Mouse (Mus musculus) myocyte (in vitro differentiated cells): ENCODE measurements around the gene Pradc1. TPM values are rescaled to one million over a fixed set of nuclear protein-coding genes. Genes with fewer than 3 reads are reported as not detected.

Experiments
- H3K27me3 ChIP-seq: one replicate; pipeline ENCODE4 v1.6.1; 2011; ENCODE audit not compliant: control insufficient read depth, insufficient read depth, insufficient read length
- H3K36me3 ChIP-seq: one replicate; pipeline ENCODE4 v1.6.1; 2011; ENCODE audit not compliant: control insufficient read depth, insufficient read depth
- H3K4me2 ChIP-seq: one replicate; pipeline ENCODE4 v1.6.1; 2011; ENCODE audit warnings: low read depth, control low read depth
- H3K4me3 ChIP-seq: one replicate; pipeline ENCODE4 v1.5.1; 2011; ENCODE audit warnings: mild to moderate bottlenecking, control low read depth, moderate library complexity
- H3K79me2 ChIP-seq: one replicate; pipeline ENCODE4 v1.6.1; 2011; ENCODE audit not compliant: control insufficient read depth, insufficient read depth
- H3ac ChIP-seq: one replicate; pipeline ENCODE4 v1.6.1; 2011; ENCODE audit not compliant: control insufficient read depth, insufficient read length
- CEBPB ChIP-seq: IDR thresholded peaks from 2 replicates; pipeline ENCODE4 v1.6.1; 2011; ENCODE audit warnings: mild to moderate bottlenecking, moderate library complexity; ENCODE audit not compliant: poor library complexity, insufficient read depth, severe bottlenecking
- E2F4 ChIP-seq: IDR thresholded peaks from one replicate; pipeline ENCODE4 v1.6.1; 2011; ENCODE audit warnings: mild to moderate bottlenecking, control low read depth, moderate library complexity; ENCODE audit not compliant: insufficient read depth
- MAX ChIP-seq: IDR thresholded peaks from one replicate; pipeline ENCODE4 v1.6.1; 2011; ENCODE audit warnings: low read depth, mild to moderate bottlenecking, control low read depth
- MYOD1 ChIP-seq, 3 experiments: IDR thresholded peaks; one replicate each; pipeline ENCODE4 v1.6.1; 2011; ENCODE audit warnings: control low read depth in 2 of 3, low read depth in 2 of 3, mild to moderate bottlenecking in 2 of 3, moderate library complexity in 1 of 3; ENCODE audit not compliant: insufficient read length in 2 of 3, control insufficient read depth in 1 of 3
- MYOG ChIP-seq, 3 experiments: IDR thresholded peaks; one replicate each; pipeline ENCODE4 v1.6.1; 2011; ENCODE audit warnings: control low read depth in 2 of 3, low read depth in 2 of 3, mild to moderate bottlenecking in 2 of 3; ENCODE audit not compliant: insufficient read length in 2 of 3, control insufficient read depth in 1 of 3, insufficient read depth in 1 of 3
- POLR2A ChIP-seq: IDR thresholded peaks from one replicate; pipeline ENCODE4 v1.6.1; 2011; ENCODE audit warnings: low read depth, mild to moderate bottlenecking, control low read depth, moderate library complexity; ENCODE audit not compliant: insufficient read length
- POLR2AphosphoS2 ChIP-seq: IDR thresholded peaks from one replicate; pipeline ENCODE4 v1.6.1; 2011; ENCODE audit warnings: low read depth, control low read depth; ENCODE audit not compliant: insufficient read length
- REST ChIP-seq: IDR thresholded peaks from one replicate; pipeline ENCODE4 v1.6.1; 2011; ENCODE audit warnings: mild to moderate bottlenecking, control low read depth, moderate library complexity; ENCODE audit not compliant: insufficient read depth, insufficient read length
- SRF ChIP-seq: IDR thresholded peaks from one replicate; pipeline ENCODE4 v1.6.1; 2011; ENCODE audit warnings: low read depth; ENCODE audit not compliant: control insufficient read depth, insufficient read length
- TCF12 ChIP-seq: IDR thresholded peaks from one replicate; pipeline ENCODE4 v1.6.1; 2011; ENCODE audit warnings: mild to moderate bottlenecking, control low read depth; ENCODE audit not compliant: poor library complexity, insufficient read depth, severe bottlenecking
- TCF3 ChIP-seq: IDR thresholded peaks from one replicate; pipeline ENCODE4 v1.6.1; 2011; ENCODE audit warnings: low read depth, control low read depth; ENCODE audit not compliant: insufficient read length
- USF1 ChIP-seq: IDR thresholded peaks from one replicate; pipeline ENCODE4 v1.6.1; 2011; ENCODE audit warnings: low read depth, mild to moderate bottlenecking, control low read depth, moderate library complexity
- polyA plus RNA-seq: library from polyadenylated mRNA; unstranded; fragments of >200 nt; fragmentation: generic; extraction: Trizol; gene quantifications from one replicate; pipeline ENCODE4 v1.2.1, GENCODE M21; 2012; ENCODE audit warnings: missing spikeins

Pradc1 gene
- polyA plus RNA-seq, 1 experiment, result 17.6 TPM

GRCm38 (mm10) chr6:85447351-85447750 is 4.4 kb downstream of the Pradc1 start:
- Histone ChIP-seq H3ac (no peak overlapping the region), H3K36me3 (peaks cover 6% of the 10 kb centered on the region)

GRCm38 (mm10) chr6:85445286-85445685 is 6.5 kb downstream of the Pradc1 start:
- peaks cover 20% of the 10 kb centered on the region for H3K36me3 ChIP-seq
- H3K4me2 ChIP-seq, result no peak overlapping the region

More at GRCm38 (mm10) chr6:85447351-85447750, 4.4 kb downstream of the Pradc1 start:
- peaks cover 4% of the 10 kb centered on the region for H3K79me2 ChIP-seq
- TF ChIP-seq E2F4 (no peak), POLR2AphosphoS2 (peak; percentile 56), MYOD1 (IDR thresholded peaks at IDR 0.05; ENCODE audit: control insufficient read depth in 1 of 3, insufficient read length in 2 of 3, low read depth in 2 of 3) (no peak)
- no peak overlapping the region for H3K4me2 ChIP-seq
- H3K27me3 ChIP-seq, result no peaks in the 10 kb centered on the region
- H3K4me3 ChIP-seq, result no peak overlapping the region

GRCm38 (mm10) chr6:85444266-85444965 is 7.4 kb downstream of the Pradc1 start:
- H3ac ChIP-seq, result no peak overlapping the region
- H3K4me3 ChIP-seq, result no peak overlapping the region
- H3K36me3 ChIP-seq, result peaks cover 20% of the 10 kb centered on the region
- H3K79me2 ChIP-seq, result no peaks in the 10 kb centered on the region
- no peak for TF ChIP-seq USF1
- no peak for TF ChIP-seq MAX
- TF ChIP-seq CEBPB, result no peak
- TF ChIP-seq POLR2A, result no peak
- no peak for TF ChIP-seq REST
- H3K4me2 ChIP-seq, result no peak overlapping the region
- no peaks in the 10 kb centered on the region for H3K27me3 ChIP-seq

More at GRCm38 (mm10) chr6:85445286-85445685, 6.5 kb downstream of the Pradc1 start:
- Histone ChIP-seq H3K4me3 (no peak overlapping the region), H3K27me3 (no peaks in the 10 kb centered on the region), H3ac (no peak overlapping the region), H3K79me2 (no peaks in the 10 kb centered on the region)
- TF ChIP-seq POLR2AphosphoS2 (no peak), TCF12 (no peak), MYOD1 (IDR thresholded peaks at IDR 0.05; ENCODE audit: control insufficient read depth in 1 of 3, insufficient read length in 2 of 3, low read depth in 2 of 3) (no peak), SRF (no peak), CEBPB (no peak), MYOG (IDR thresholded peaks at IDR 0.05; ENCODE audit: control insufficient read depth in 1 of 3, insufficient read depth in 1 of 3, insufficient read length in 2 of 3, low read depth in 2 of 3) (no peak), POLR2A (no peak), TCF3 (no peak), USF1 (no peak), E2F4 (no peak)

GRCm38 (mm10) chr6:85443488-85444233 is 8.1 kb downstream of the Pradc1 start:
- H3K4me3 ChIP-seq, result no peak overlapping the region
- H3K79me2 ChIP-seq, result no peaks in the 10 kb centered on the region
- TF ChIP-seq E2F4 (no peak), POLR2AphosphoS2 (no peak)
- peaks cover 28% of the 10 kb centered on the region for H3K36me3 ChIP-seq
- H3ac ChIP-seq, result no peak overlapping the region
- H3K27me3 ChIP-seq, result no peaks in the 10 kb centered on the region
- H3K4me2 ChIP-seq, result no peak overlapping the region

GRCm38 (mm10) chr6:85441142-85441541 is 10.6 kb downstream of the Pradc1 start:
- TF ChIP-seq MAX (no peak), SRF (no peak), USF1 (no peak)
- Histone ChIP-seq H3K27me3 (no peaks in the 10 kb centered on the region), H3ac (no peak overlapping the region), H3K36me3 (peaks cover 28% of the 10 kb centered on the region), H3K79me2 (peaks cover 9% of the 10 kb centered on the region), H3K4me3 (no peak overlapping the region), H3K4me2 (no peak overlapping the region)

- H3K4me3 ChIP-seq, result no peak overlapping the region
- no peak overlapping the region for H3K4me2 ChIP-seq
- TF ChIP-seq MYOD1 (IDR thresholded peaks at IDR 0.05; ENCODE audit: control insufficient read depth in 1 of 3, insufficient read length in 2 of 3, low read depth in 2 of 3), result no peak
- TF ChIP-seq POLR2A, result no peak
- TF ChIP-seq TCF12, result no peak
These were observed 15.1 kb downstream of the Pradc1 start for GRCm38 (mm10) chr6:85436631-85437030.

More at GRCm38 (mm10) chr6:85436631-85437030, 15.1 kb downstream of the Pradc1 start:
- Histone ChIP-seq H3K79me2 (peaks cover 43% of the 10 kb centered on the region), H3K36me3 (peaks cover 20% of the 10 kb centered on the region), H3ac (no peak overlapping the region), H3K27me3 (no peaks in the 10 kb centered on the region)
